Mouse (Mus musculus): ENCODE measurements around the gene Wnt10b.

DNA sequence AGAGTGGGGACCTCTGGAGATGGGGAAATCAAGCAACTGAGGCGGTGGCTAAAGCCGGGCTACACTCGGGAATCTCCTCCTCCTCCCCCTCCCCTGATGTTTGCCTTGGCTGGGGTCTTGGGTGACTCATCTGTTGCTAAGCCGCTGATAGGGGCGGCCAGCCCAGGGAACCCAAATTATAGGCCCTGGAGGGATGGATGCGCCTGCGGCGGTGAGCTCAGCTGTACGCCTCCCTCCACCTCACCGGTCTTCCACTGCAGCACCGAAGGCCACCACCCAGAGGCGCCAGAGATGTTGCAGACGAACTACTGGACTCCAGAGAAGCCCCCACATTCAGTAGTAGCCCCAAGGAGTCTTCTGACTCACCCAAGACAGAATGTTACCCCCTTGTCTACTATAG lies 2.6 kb upstream of the Wnt10b start:
- TF ChIP-seq CTCF (IDR thresholded peaks at IDR 0.05; ENCODE audit: low read depth, low read length) (no peak), POLR2A (IDR thresholded peaks at IDR 0.05; ENCODE audit: borderline replicate concordance, low read depth, low read length) (no peak)
